Mouse (Mus musculus): ENCODE data around the gene Itln1. TPM values are rescaled to one million over a fixed set of nuclear protein-coding genes. Genes with fewer than 3 reads are reported as not detected.

Gene Itln1
- polyA plus RNA-seq, 1 experiment = not detected

- TF ChIP-seq CTCF (conservative IDR thresholded peaks at IDR 0.05; ENCODE audit: insufficient read depth, insufficient read length, low read depth, low read length) (no peak), POLR2A (IDR thresholded peaks at IDR 0.05; ENCODE audit: low read depth, low read length) (no peak)
- Histone ChIP-seq H3K4me3 (ENCODE audit: insufficient read depth, low read depth, low read length) (no peak overlapping the region), H3K27ac (ENCODE audit: insufficient read depth, low read depth, low read length) (no peak overlapping the region), H3K27me3 (replicated peaks; ENCODE audit: control insufficient read depth, insufficient read depth, low read length) (no peaks in the 10 kb centered on the region), H3K36me3 (ENCODE audit: control insufficient read depth, insufficient read depth, low read length) (no peaks in the 10 kb centered on the region), H3K4me1 (ENCODE audit: control insufficient read depth, insufficient read depth, low read length) (no peaks in the 10 kb centered on the region)
- WGBS = 76% methylated on average over 11 of the region's 11 CpGs
- no peak for DNase-seq
Measured at GRCm38 (mm10) chr1:171553359-171554341, 18.6 kb upstream of the Itln1 start.

GRCm38 (mm10) chr1:171552230-171552629, 17.1 kb upstream of the Itln1 start:
- DNase-seq = no peak
- 75% methylated on average over 2 of the region's 2 CpGs for WGBS
- H3K36me3 ChIP-seq (ENCODE audit: control insufficient read depth, insufficient read depth, low read length) = no peaks in the 10 kb centered on the region

GRCm38 (mm10) chr1:171551326-171551725, 16.2 kb upstream of the Itln1 start:
- Histone ChIP-seq H3K27ac (ENCODE audit: insufficient read depth, low read depth, low read length) (no peak overlapping the region), H3K36me3 (ENCODE audit: control insufficient read depth, insufficient read depth, low read length) (no peaks in the 10 kb centered on the region), H3K27me3 (replicated peaks; ENCODE audit: control insufficient read depth, insufficient read depth, low read length) (no peaks in the 10 kb centered on the region), H3K4me3 (ENCODE audit: insufficient read depth, low read depth, low read length) (no peak overlapping the region), H3K4me1 (ENCODE audit: control insufficient read depth, insufficient read depth, low read length) (no peaks in the 10 kb centered on the region)
- TF ChIP-seq CTCF (conservative IDR thresholded peaks at IDR 0.05; ENCODE audit: insufficient read depth, insufficient read length, low read depth, low read length) (no peak), POLR2A (IDR thresholded peaks at IDR 0.05; ENCODE audit: low read depth, low read length) (no peak)
- DNase-seq = no peak
- 44% methylated on average over 7 of the region's 7 CpGs for WGBS

More at GRCm38 (mm10) chr1:171552230-171552629, 17.1 kb upstream of the Itln1 start:
- TF ChIP-seq POLR2A (IDR thresholded peaks at IDR 0.05; ENCODE audit: low read depth, low read length) (no peak), CTCF (conservative IDR thresholded peaks at IDR 0.05; ENCODE audit: insufficient read depth, insufficient read length, low read depth, low read length) (no peak)
- H3K4me3 ChIP-seq (ENCODE audit: insufficient read depth, low read depth, low read length) = no peak overlapping the region
- no peaks in the 10 kb centered on the region for H3K27me3 ChIP-seq (replicated peaks; ENCODE audit: control insufficient read depth, insufficient read depth, low read length)
- no peak overlapping the region for H3K27ac ChIP-seq (ENCODE audit: insufficient read depth, low read depth, low read length)
- no peaks in the 10 kb centered on the region for H3K4me1 ChIP-seq (ENCODE audit: control insufficient read depth, insufficient read depth, low read length)

- no peaks in the 10 kb centered on the region for H3K4me1 ChIP-seq (ENCODE audit: control insufficient read depth, insufficient read depth, low read length)
- H3K27me3 ChIP-seq (replicated peaks; ENCODE audit: control insufficient read depth, insufficient read depth, low read length) = no peaks in the 10 kb centered on the region
- TF ChIP-seq CTCF (conservative IDR thresholded peaks at IDR 0.05; ENCODE audit: insufficient read depth, insufficient read length, low read depth, low read length) (no peak), POLR2A (IDR thresholded peaks at IDR 0.05; ENCODE audit: low read depth, low read length) (no peak)
- no peak overlapping the region for H3K4me3 ChIP-seq (ENCODE audit: insufficient read depth, low read depth, low read length)
- no peaks in the 10 kb centered on the region for H3K36me3 ChIP-seq (ENCODE audit: control insufficient read depth, insufficient read depth, low read length)
- 80% methylated on average over 1 of the region's 1 CpGs for WGBS
- no peak for DNase-seq
- no peak overlapping the region for H3K27ac ChIP-seq (ENCODE audit: insufficient read depth, low read depth, low read length)
Measured at GRCm38 (mm10) chr1:171540694-171541093, 5.6 kb upstream of the Itln1 start.

- Histone ChIP-seq H3K4me3 (ENCODE audit: insufficient read depth, low read depth, low read length) (no peak overlapping the region), H3K27ac (ENCODE audit: insufficient read depth, low read depth, low read length) (no peak overlapping the region), H3K36me3 (ENCODE audit: control insufficient read depth, insufficient read depth, low read length) (no peaks in the 10 kb centered on the region), H3K4me1 (ENCODE audit: control insufficient read depth, insufficient read depth, low read length) (no peaks in the 10 kb centered on the region), H3K27me3 (replicated peaks; ENCODE audit: control insufficient read depth, insufficient read depth, low read length) (no peaks in the 10 kb centered on the region; the same call in 1 of the 2 replicates)
- no peak for TF ChIP-seq POLR2A (IDR thresholded peaks at IDR 0.05; ENCODE audit: low read depth, low read length)
- TF ChIP-seq CTCF (conservative IDR thresholded peaks at IDR 0.05; ENCODE audit: insufficient read depth, insufficient read length, low read depth, low read length) = no peak
- no peak for DNase-seq
Measured at GRCm38 (mm10) chr1:171534557-171534956, 537 bp downstream of the Itln1 start.

GRCm38 (mm10) chr1:171532830-171533229, 2.3 kb downstream of the Itln1 start:
- H3K27me3 ChIP-seq (replicated peaks; ENCODE audit: control insufficient read depth, insufficient read depth, low read length) = no peaks in the 10 kb centered on the region; the same call in 1 of the 2 replicates
- no peak overlapping the region for H3K27ac ChIP-seq (ENCODE audit: insufficient read depth, low read depth, low read length)
- no peak for DNase-seq
- WGBS = 64% methylated on average over 2 of the region's 2 CpGs
- no peaks in the 10 kb centered on the region for H3K36me3 ChIP-seq (ENCODE audit: control insufficient read depth, insufficient read depth, low read length)
- TF ChIP-seq POLR2A (IDR thresholded peaks at IDR 0.05; ENCODE audit: low read depth, low read length) = no peak
- peak; percentile 41; the same call in 1 of the 2 replicates for TF ChIP-seq CTCF (conservative IDR thresholded peaks at IDR 0.05; ENCODE audit: insufficient read depth, insufficient read length, low read depth, low read length)
- no peaks in the 10 kb centered on the region for H3K4me1 ChIP-seq (ENCODE audit: control insufficient read depth, insufficient read depth, low read length)
- H3K4me3 ChIP-seq (ENCODE audit: insufficient read depth, low read depth, low read length) = no peak overlapping the region

GRCm38 (mm10) chr1:171531367-171531766, 3.7 kb downstream of the Itln1 start:
- no peak for DNase-seq
- no peak overlapping the region for H3K27ac ChIP-seq (ENCODE audit: insufficient read depth, low read depth, low read length)
- H3K36me3 ChIP-seq (ENCODE audit: control insufficient read depth, insufficient read depth, low read length) = no peaks in the 10 kb centered on the region
- no peaks in the 10 kb centered on the region for H3K4me1 ChIP-seq (ENCODE audit: control insufficient read depth, insufficient read depth, low read length)
- no peaks in the 10 kb centered on the region; the same call in 1 of the 2 replicates for H3K27me3 ChIP-seq (replicated peaks; ENCODE audit: control insufficient read depth, insufficient read depth, low read length)
- TF ChIP-seq CTCF (conservative IDR thresholded peaks at IDR 0.05; ENCODE audit: insufficient read depth, insufficient read length, low read depth, low read length) (no peak), POLR2A (IDR thresholded peaks at IDR 0.05; ENCODE audit: low read depth, low read length) (no peak)
- no peak overlapping the region for H3K4me3 ChIP-seq (ENCODE audit: insufficient read depth, low read depth, low read length)
- 89% methylated on average over 4 of the region's 4 CpGs for WGBS
